Mouse (Mus musculus) liver, embryonic 14 days (tissue): Measurements from ENCODE around the gene Tmem101. TPM values are rescaled to one million over a fixed set of nuclear protein-coding genes. Genes with fewer than 3 reads are reported as not detected.

Experiments used
- polyA plus RNA-seq: library from polyadenylated mRNA; depleted of rRNA; stranded (reverse); fragments of >200 nt; gene quantifications from 2 replicates; pipeline ENCODE4 v1.2.3, GENCODE M21; 2012; rRNA removed

The Tmem101 gene
- 8.1 and 10.1 TPM in 2 replicates for polyA plus RNA-seq

DNA sequence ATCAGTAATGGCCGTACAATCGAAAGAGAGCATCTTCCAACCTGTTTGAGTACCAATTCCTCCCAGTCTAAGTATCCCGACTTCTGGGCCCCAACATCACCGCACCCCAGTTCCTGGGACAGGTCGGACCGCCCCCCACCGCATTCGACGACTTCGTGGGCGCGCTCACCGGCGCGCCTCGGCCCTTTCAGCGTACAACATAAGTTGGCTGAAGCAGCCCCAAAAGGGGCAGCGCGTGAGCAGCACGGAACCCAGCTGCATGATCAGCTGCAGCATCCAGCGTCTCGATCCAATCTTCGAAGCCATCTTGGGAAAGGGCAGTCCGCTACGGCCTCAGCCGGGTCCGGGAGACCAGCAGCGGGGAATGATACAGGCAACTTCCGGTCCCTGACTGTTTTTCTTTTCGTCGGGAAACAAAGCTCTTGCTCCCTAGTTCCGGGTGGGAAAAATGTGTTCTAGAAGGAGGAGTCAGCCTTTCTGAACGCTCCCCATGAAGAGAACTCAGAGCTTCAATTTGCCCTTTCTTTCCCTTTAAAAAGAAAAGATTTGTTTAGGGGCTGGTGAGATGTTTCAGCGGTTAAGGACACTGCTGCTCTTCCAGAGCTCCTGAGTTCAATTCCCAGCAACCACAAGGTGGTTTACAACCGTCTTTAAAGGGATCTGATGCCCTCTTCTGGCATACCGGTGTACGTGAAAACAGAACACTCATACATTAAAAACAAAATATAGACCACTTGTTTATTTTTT is at the start of gene Tmem101:
TSS of gene Tmem101 (minus strand) at position 366 of the 747 bp plus-strand sequence.

DNA sequence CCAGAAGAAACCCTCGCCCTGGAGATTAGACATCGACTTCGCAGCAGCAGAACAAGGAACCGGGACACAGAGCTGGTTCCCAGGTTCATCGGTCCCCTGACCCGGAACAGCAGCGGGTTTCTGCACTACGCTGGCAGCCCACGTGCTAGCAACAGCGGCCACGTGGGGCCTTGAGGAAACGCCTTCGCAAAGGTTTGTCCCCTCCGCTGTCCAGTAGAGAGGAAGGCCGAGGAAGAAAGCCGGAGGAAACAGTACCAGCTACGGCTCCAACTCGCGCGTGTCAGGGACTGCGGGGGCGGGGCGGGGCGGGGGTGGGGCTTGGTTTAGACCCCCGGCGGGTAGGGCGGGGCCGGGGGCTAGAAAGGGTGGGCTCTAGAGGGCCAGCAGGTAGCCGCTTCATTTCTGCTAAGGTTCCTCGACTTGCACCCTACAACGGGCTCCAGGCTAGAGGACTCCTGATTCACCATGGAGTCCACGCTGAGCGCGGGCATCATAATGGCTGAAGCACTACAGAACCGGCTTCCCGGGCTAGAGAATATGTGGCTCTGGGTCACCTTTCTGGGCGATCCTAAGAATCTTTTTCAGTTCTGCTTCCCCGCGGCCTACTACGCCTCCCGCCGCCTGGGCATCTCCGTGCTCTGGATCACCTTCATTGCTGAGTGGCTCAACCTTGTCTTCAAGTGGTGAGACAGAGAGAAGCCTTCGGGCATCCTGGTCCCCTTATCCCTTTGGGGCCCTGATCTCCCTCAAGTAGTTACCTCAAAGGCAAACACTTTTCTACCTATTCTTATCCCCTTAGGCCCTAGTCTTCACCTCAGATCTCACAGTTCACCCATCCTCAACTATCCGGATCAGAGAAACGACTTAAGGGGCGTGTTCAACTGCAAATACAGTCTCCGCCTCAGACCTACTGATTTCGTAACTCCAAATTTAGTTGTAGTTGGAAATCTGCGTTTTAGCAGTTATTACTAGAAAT is 33.5 kb upstream of the Tmem101 start, which contains the start of gene G6pc3:
TSS of gene G6pc3 (plus strand) at position 160 of the 976 bp plus-strand sequence.

DNA sequence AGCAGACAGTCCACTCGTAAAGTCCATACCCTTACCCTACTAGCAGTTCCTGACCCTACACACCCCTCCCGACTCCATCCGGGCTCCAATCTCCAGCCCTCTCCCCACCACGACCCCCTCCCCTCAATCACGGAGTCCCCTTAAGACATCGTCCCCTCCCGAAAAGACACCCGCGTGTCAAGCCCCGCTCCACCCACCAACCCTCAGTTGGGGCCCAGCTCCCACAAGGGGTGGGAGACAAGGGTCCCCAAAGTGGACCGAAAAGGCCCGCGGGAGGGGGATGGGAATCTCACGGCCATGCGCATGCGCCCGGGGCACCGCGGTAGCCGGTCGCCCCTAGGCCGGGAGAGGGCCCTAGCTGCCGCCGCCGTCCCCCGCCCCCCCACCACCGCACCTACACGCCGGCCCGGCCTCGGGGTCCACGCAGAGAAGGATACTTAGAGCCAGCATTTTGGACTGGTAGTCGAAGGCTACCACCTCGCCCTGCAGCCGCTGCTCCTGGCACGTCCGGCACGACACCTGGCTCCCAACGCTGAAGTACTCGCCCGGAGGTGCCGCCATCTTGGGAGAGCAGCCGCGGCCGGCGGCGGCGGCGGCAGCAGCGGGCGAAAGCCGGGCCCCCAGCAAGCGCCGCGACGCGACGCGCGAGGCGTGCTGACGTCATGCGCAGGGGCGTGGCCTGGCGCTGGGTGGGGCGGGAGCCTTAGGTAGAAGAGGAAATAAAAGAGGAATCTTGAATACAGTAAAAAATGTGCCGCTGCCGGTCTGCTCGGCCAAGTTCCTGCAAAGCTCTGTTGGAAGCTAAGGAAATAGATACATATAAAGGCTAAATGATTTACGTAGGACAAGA is 28.7 kb upstream of the Tmem101 start, which contains the start of gene Lsm12:
TSS of gene Lsm12 (minus strand) at position 651 of the 850 bp plus-strand sequence.

DNA sequence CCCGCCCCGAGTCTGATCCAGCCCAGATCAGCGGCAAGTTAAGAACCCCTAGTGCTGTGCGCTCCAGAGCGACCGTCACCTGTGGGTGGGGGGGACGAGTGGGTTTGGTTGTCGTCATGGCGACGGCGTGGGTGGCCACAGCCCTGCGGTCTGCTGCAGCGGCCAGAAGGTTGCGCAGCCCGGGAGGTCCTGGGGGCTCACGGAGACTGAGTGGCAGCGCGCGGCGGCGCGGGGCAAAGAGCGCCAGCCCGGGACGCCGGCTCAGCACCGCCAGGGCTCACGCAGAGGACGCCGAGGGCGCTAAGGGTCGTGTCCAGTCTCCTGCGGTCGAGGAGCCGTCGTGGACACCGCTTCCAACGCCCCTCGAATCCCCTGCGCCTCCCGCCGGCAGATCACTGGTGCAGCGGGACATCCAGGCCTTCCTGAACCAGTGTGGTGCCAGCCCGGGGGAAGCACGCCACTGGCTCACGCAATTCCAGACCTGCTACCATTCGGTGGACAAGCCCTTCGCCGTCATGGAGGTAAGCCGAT is 10.7 kb downstream of the Tmem101 start, which contains the start of gene Nags:
TSS of gene Nags (plus strand) at position 43 of the 531 bp plus-strand sequence.

DNA sequence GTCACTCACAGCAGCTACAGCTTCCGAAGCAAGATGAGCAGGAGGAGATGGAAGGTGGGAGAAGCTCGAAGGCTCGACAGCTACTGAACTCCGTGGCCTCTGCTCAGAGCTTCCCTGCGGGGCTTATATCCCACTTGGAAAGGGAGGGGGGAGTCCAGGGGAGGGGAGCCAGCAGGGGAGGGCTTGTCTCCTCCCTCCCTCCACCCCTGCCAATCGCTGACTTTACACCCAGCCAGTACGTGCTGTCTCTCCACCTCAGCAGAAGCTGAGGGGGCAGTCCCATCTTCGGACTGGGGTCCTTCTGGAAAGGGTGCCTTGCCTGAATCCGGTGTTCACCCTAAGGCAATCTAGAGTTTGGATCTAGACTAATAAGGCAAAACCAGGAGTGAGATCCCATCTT is 48.5 kb downstream of the Tmem101 start, which contains the start of gene Pyy:
TSS of gene Pyy (minus strand) at position 101 of the 400 bp plus-strand sequence.

Other genes with a start within 250 kb of the Tmem101 start
- 0.07 and 0.09 TPM in 2 replicates for gene Sost, start 189.4 kb downstream of the Tmem101 start, polyA plus RNA-seq
- gene Cfap97d1, start 172.1 kb downstream of the Tmem101 start, polyA plus RNA-seq = not detected in 2 replicates
- gene Dusp3, start 169.4 kb downstream of the Tmem101 start, polyA plus RNA-seq = 4.1 and 4.3 TPM in 2 replicates
- 0.27 and 0.40 TPM in 2 replicates for gene Mpp3, start 127.9 kb downstream of the Tmem101 start, polyA plus RNA-seq
- gene Cd300lg, start 114.9 kb downstream of the Tmem101 start, polyA plus RNA-seq = 0.37 and 0.38 TPM in 2 replicates
- gene Mpp2, start 67.9 kb downstream of the Tmem101 start, polyA plus RNA-seq = 10.6 and 12.5 TPM in 2 replicates
- not detected in 2 replicates for gene Ppy, start 55.1 kb downstream of the Tmem101 start, polyA plus RNA-seq
- gene Pyy, start 48.6 kb downstream of the Tmem101 start, polyA plus RNA-seq = 0.43 TPM in 1 of 2 replicates, not detected in the other
- gene Nags, start 10.9 kb downstream of the Tmem101 start, polyA plus RNA-seq = 9.0 and 10.4 TPM in 2 replicates
- gene Lsm12, start 28.9 kb upstream of the Tmem101 start, polyA plus RNA-seq = 15.8 and 18.5 TPM in 2 replicates
- 11.3 and 12.4 TPM in 2 replicates for gene G6pc3, start 33.2 kb upstream of the Tmem101 start, polyA plus RNA-seq
- gene Hdac5, start 73.8 kb upstream of the Tmem101 start, polyA plus RNA-seq = 7.8 and 8.7 TPM in 2 replicates
- gene BC030867, start 92.5 kb upstream of the Tmem101 start, polyA plus RNA-seq = 8.9 and 10.8 TPM in 2 replicates
- gene Asb16, start 112.3 kb upstream of the Tmem101 start, polyA plus RNA-seq = 0.35 and 0.44 TPM in 2 replicates
- 17.8 and 20.8 TPM in 2 replicates for gene Tmub2, start 128.5 kb upstream of the Tmem101 start, polyA plus RNA-seq
- gene Atxn7l3, start 140.2 kb upstream of the Tmem101 start, polyA plus RNA-seq = 9.7 and 11.9 TPM in 2 replicates
- gene Ubtf, start 163.3 kb upstream of the Tmem101 start, polyA plus RNA-seq = 37.1 and 39.9 TPM in 2 replicates
- 475 and 571 TPM in 2 replicates for gene Slc4a1, start 209.8 kb upstream of the Tmem101 start, polyA plus RNA-seq
- gene Rundc3a, start 237.0 kb upstream of the Tmem101 start, polyA plus RNA-seq = 0.87 and 1.2 TPM in 2 replicates